In the genomic region with DNA sequence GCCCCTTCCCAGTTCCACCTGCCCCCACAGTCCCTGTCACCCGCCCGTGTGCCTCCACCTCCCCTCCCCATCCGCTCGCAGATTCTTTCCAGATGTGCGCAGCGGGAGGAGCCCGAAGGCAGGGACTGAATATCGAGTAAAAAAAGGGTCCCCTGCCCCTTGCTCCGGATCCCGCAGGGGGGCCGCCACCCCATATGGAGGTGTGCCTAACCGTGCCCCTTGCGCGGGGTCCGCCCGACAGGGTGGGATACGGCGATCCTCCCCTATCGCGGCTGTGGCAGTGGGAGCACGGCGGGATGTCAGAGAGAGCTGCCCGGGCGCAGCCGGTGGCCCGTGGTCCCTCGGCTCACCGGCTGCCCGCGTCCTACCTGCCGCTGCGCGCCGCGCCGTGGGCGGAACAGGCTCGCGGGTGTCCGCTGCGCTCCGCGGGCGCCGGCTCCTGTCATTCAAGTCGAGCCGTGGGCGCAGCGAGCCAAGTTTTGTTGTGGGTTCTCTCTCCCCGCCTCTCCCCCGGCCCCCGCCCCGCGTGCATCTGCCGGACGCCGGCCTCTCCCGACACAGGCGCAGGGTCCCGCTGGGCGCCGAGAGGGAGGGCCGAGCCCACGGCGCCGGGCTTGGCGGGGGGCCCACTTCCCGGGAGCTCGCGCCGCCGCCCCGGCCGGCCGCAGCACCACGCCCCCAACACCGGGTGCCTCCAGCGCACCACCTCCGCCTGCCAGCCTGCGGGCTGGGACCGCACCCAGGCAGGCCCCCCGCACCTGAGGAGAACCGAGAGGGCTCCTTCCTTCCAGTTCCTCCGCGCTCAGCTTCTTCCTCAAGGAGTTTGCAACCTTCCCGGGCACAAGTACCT, we compare ENCODE assay signal across 8 mouse cellular contexts.
DNase-seq lines count a peak whose midpoint lies in the region; ATAC-seq and TF ChIP-seq lines count a peak whose summit lies in the region.

No protein-coding gene starts in this region.

- H3K4me3 ChIP-seq in forebrain, embryonic 11.5 days (ENCODE audit: low read depth, low read length), result peak overlapping the region; percentile 56
- peak overlapping the region; percentile 68 for H3K4me3 ChIP-seq in heart, postnatal 0 days (ENCODE audit: low read depth, low read length)

- no peaks in the 10 kb centered on the region for H3K36me3 ChIP-seq in forebrain, embryonic 11.5 days (ENCODE audit: control insufficient read depth, insufficient read depth, low read length)
- H3K36me3 ChIP-seq in heart, postnatal 0 days (replicated peaks; ENCODE audit: control insufficient read depth, insufficient read depth, low read length), result no peaks in the 10 kb centered on the region

- DNase-seq in thymus, postnatal 14 days, result peak; percentile 31
- no peak for DNase-seq in thymus, postnatal 10 days (ENCODE audit: low spot score in 2 of 2)
- peak; percentile 65 for DNase-seq in forebrain, embryonic 11.5 days (ENCODE audit: low spot score)
- DNase-seq in heart, postnatal 0 days (ENCODE audit: low spot score), result no peak
- DNase-seq in kidney, postnatal 25 days, result peak; percentile 60 to 80
- peak; percentile 62 for DNase-seq in lung, postnatal 14 days
- DNase-seq in right cerebral cortex, adult 2 months (ENCODE audit: low spot score in 2 of 2), result peak; percentile 60 to 70

- TF ChIP-seq EP300 in heart, postnatal 0 days (IDR thresholded peaks at IDR 0.05; ENCODE audit: low read depth), result no peak

- H3K9ac ChIP-seq in forebrain, embryonic 11.5 days (ENCODE audit: low read length), result peak overlapping the region; percentile 55
- H3K9ac ChIP-seq in heart, postnatal 0 days (replicated peaks; ENCODE audit: low read depth, low read length), result peak overlapping the region; percentile 24

- H3K27me3 ChIP-seq in forebrain, embryonic 11.5 days (ENCODE audit: control insufficient read depth, insufficient read depth, low read length), result peaks cover 37% of the 10 kb centered on the region
- H3K27me3 ChIP-seq in heart, postnatal 0 days (ENCODE audit: control insufficient read depth, insufficient read depth, low read length), result peaks cover 51% of the 10 kb centered on the region

- no peak for TF ChIP-seq CTCF in heart, postnatal 0 days (IDR thresholded peaks at IDR 0.05; ENCODE audit: low read depth)

- H3K27ac ChIP-seq in forebrain, embryonic 11.5 days (ENCODE audit: low read depth, low read length), result no peak overlapping the region
- no peak overlapping the region for H3K27ac ChIP-seq in heart, postnatal 0 days (ENCODE audit: low read depth)

- no peak for ATAC-seq in forebrain, embryonic 11.5 days (replicated peaks; ENCODE audit: low FRiP score)
- no peak; the same call in 1 of the 2 replicates for ATAC-seq in heart, postnatal 0 days (ENCODE audit: insufficient read depth, low read depth)
- ATAC-seq in activated CD4-positive, CD25-positive, alpha-beta regulatory T cell, adult 4 months, result no peak

- 0% methylated on average over 78 of the region's 86 CpGs for WGBS in forebrain, embryonic 11.5 days
- 1% methylated on average over 71 of the region's 86 CpGs for WGBS in heart, postnatal 0 days

- peak overlapping the region; percentile 99 for H3K4me2 ChIP-seq in forebrain, embryonic 11.5 days (ENCODE audit: low read depth, low read length, severe bottlenecking)
- peak overlapping the region; percentile 95 for H3K4me2 ChIP-seq in heart, postnatal 0 days (ENCODE audit: low read depth, low read length)

- H3K9me3 ChIP-seq in forebrain, embryonic 11.5 days (ENCODE audit: control insufficient read depth, low read length), result no peaks in the 10 kb centered on the region
- no peaks in the 10 kb centered on the region for H3K9me3 ChIP-seq in heart, postnatal 0 days (replicated peaks; ENCODE audit: control insufficient read depth, low read length)

- H3K4me1 ChIP-seq in forebrain, embryonic 11.5 days (replicated peaks; ENCODE audit: control insufficient read depth, insufficient read depth, low read length), result peaks cover 4% of the 10 kb centered on the region; the same call in 1 of the 2 replicates
- peaks cover 12% of the 10 kb centered on the region for H3K4me1 ChIP-seq in heart, postnatal 0 days (ENCODE audit: control insufficient read depth, insufficient read depth)

Comparison
In these comparisons a context has a peak if more than half of its experiments do, and no peak if none do; other contexts are left out.
1. DNase-seq: peak in thymus, postnatal 14 days (single experiment), forebrain, embryonic 11.5 days (single experiment), kidney, postnatal 25 days (2 of 2), lung, postnatal 14 days (single experiment) and right cerebral cortex, adult 2 months (2 of 2); none in thymus, postnatal 10 days (0 of 2) and heart, postnatal 0 days (single experiment).